Mouse (Mus musculus): ENCODE data around the gene Znhit3. TPM values are rescaled to one million over a fixed set of nuclear protein-coding genes. Genes with fewer than 3 reads are reported as not detected.
A peak's percentile ranks its signal among the peaks of the same experiment; 100 is the strongest.

Gene Znhit3
- polyA plus RNA-seq (2015; fragmentation: Nextera tagmentation; extraction: Ambion mirVana) = 61.0 and 62.6 TPM in 2 replicates

GRCm38 (mm10) chr11:84916053-84916702 lies at the start of gene Znhit3:
TSS of gene Znhit3 (minus strand) at chr11:84916366.
- Histone ChIP-seq H3K27ac (no peak within 1 kb of the TSS), H3K4me1 (peaks cover 11% of the 10 kb centered on the region), H3K4me2 (peak within 1 kb of the TSS; percentile 58), H3K4me3 (peak within 1 kb of the TSS; percentile 80), H3K9me3 (no peaks in the 10 kb centered on the region), H3K27me3 (no peaks in the 10 kb centered on the region), H3K36me3 (peaks cover 14% of the 10 kb centered on the region), H3K9ac (peak within 1 kb of the TSS; percentile 70)
- WGBS = 4% methylated on average over 34 of the region's 34 CpGs
- ATAC-seq (ENCODE audit: borderline replicate concordance, extremely low read depth, low FRiP score, low TSS enrichment) = peak; percentile 82; the same call in 1 of the 2 replicates

GRCm38 (mm10) chr11:84963556-84963955 lies 47.4 kb upstream of the Znhit3 start:
- Histone ChIP-seq H3K27me3 (peaks cover 13% of the 10 kb centered on the region), H3K4me3 (no peak overlapping the region), H3K36me3 (no peaks in the 10 kb centered on the region), H3K9me3 (no peaks in the 10 kb centered on the region), H3K4me1 (peaks cover 20% of the 10 kb centered on the region), H3K27ac (no peak overlapping the region), H3K9ac (no peak overlapping the region), H3K4me2 (no peak overlapping the region)
- no peak for ATAC-seq (ENCODE audit: borderline replicate concordance, extremely low read depth, low FRiP score, low TSS enrichment)
- 63% methylated on average over 3 of the region's 3 CpGs for WGBS

GRCm38 (mm10) chr11:84962536-84962935 lies 46.4 kb upstream of the Znhit3 start:
- H3K9ac ChIP-seq = no peak overlapping the region
- no peaks in the 10 kb centered on the region for H3K36me3 ChIP-seq
- H3K4me2 ChIP-seq = no peak overlapping the region
- no peak overlapping the region for H3K27ac ChIP-seq
- no peak overlapping the region for H3K4me3 ChIP-seq
- H3K9me3 ChIP-seq = no peaks in the 10 kb centered on the region
- WGBS = 76% methylated on average over 4 of the region's 4 CpGs
- ATAC-seq (ENCODE audit: borderline replicate concordance, extremely low read depth, low FRiP score, low TSS enrichment) = no peak
- peaks cover 25% of the 10 kb centered on the region for H3K4me1 ChIP-seq
- H3K27me3 ChIP-seq = peaks cover 23% of the 10 kb centered on the region

- no peak for ATAC-seq (ENCODE audit: borderline replicate concordance, extremely low read depth, low FRiP score, low TSS enrichment)
- WGBS = 87% methylated on average over 4 of the region's 4 CpGs
- H3K9me3 ChIP-seq = no peaks in the 10 kb centered on the region
- H3K4me3 ChIP-seq = no peak overlapping the region
- no peak overlapping the region for H3K4me2 ChIP-seq
- no peak overlapping the region for H3K27ac ChIP-seq
- H3K4me1 ChIP-seq = peaks cover 22% of the 10 kb centered on the region
- H3K27me3 ChIP-seq = peaks cover 33% of the 10 kb centered on the region
- no peak overlapping the region for H3K9ac ChIP-seq
- H3K36me3 ChIP-seq = no peaks in the 10 kb centered on the region
Observed at GRCm38 (mm10) chr11:84961571-84961970, 45.4 kb upstream of the Znhit3 start.

GRCm38 (mm10) chr11:84960780-84961179 lies 44.6 kb upstream of the Znhit3 start:
- Histone ChIP-seq H3K27ac (no peak overlapping the region), H3K9me3 (no peaks in the 10 kb centered on the region), H3K9ac (no peak overlapping the region), H3K4me3 (no peak overlapping the region), H3K36me3 (no peaks in the 10 kb centered on the region), H3K4me2 (no peak overlapping the region), H3K27me3 (peaks cover 40% of the 10 kb centered on the region), H3K4me1 (peaks cover 22% of the 10 kb centered on the region)
- ATAC-seq (ENCODE audit: borderline replicate concordance, extremely low read depth, low FRiP score, low TSS enrichment) = no peak
- WGBS = 66% methylated on average over 6 of the region's 6 CpGs

GRCm38 (mm10) chr11:84960291-84960690 lies 44.1 kb upstream of the Znhit3 start:
- H3K9ac ChIP-seq = no peak overlapping the region
- 31% methylated on average over 3 of the region's 3 CpGs for WGBS
- H3K4me1 ChIP-seq = peaks cover 22% of the 10 kb centered on the region
- no peak overlapping the region for H3K4me3 ChIP-seq
- H3K4me2 ChIP-seq = no peak overlapping the region
- no peak for ATAC-seq (ENCODE audit: borderline replicate concordance, extremely low read depth, low FRiP score, low TSS enrichment)
- H3K36me3 ChIP-seq = no peaks in the 10 kb centered on the region
- H3K27ac ChIP-seq = no peak overlapping the region
- H3K27me3 ChIP-seq = peaks cover 42% of the 10 kb centered on the region
- H3K9me3 ChIP-seq = no peaks in the 10 kb centered on the region

- Histone ChIP-seq H3K4me1 (peaks cover 22% of the 10 kb centered on the region), H3K4me2 (no peak overlapping the region), H3K4me3 (no peak overlapping the region), H3K9me3 (no peaks in the 10 kb centered on the region), H3K9ac (no peak overlapping the region), H3K36me3 (no peaks in the 10 kb centered on the region), H3K27me3 (peaks cover 42% of the 10 kb centered on the region), H3K27ac (no peak overlapping the region)
- ATAC-seq (ENCODE audit: borderline replicate concordance, extremely low read depth, low FRiP score, low TSS enrichment) = no peak
- 5% methylated on average over 9 of the region's 9 CpGs for WGBS
Observed at GRCm38 (mm10) chr11:84959701-84960181, 43.6 kb upstream of the Znhit3 start.

GRCm38 (mm10) chr11:84959181-84959580 lies 43.0 kb upstream of the Znhit3 start:
- Histone ChIP-seq H3K4me1 (peaks cover 22% of the 10 kb centered on the region), H3K9me3 (no peaks in the 10 kb centered on the region), H3K27ac (no peak overlapping the region), H3K4me3 (no peak overlapping the region), H3K4me2 (no peak overlapping the region), H3K27me3 (peaks cover 42% of the 10 kb centered on the region), H3K36me3 (no peaks in the 10 kb centered on the region), H3K9ac (no peak overlapping the region)
- WGBS = 44% methylated on average over 5 of the region's 5 CpGs
- no peak for ATAC-seq (ENCODE audit: borderline replicate concordance, extremely low read depth, low FRiP score, low TSS enrichment)

GRCm38 (mm10) chr11:84958271-84958630 lies 42.1 kb upstream of the Znhit3 start:
- H3K4me1 ChIP-seq = peaks cover 22% of the 10 kb centered on the region
- no peak overlapping the region for H3K9ac ChIP-seq
- WGBS = 6% methylated on average over 11 of the region's 11 CpGs
- H3K4me2 ChIP-seq = peak overlapping the region; percentile 47
- peak overlapping the region; percentile 13; the same call in 1 of the 2 replicates for H3K4me3 ChIP-seq
- no peaks in the 10 kb centered on the region for H3K9me3 ChIP-seq
- no peak for ATAC-seq (ENCODE audit: borderline replicate concordance, extremely low read depth, low FRiP score, low TSS enrichment)
- H3K36me3 ChIP-seq = no peaks in the 10 kb centered on the region
- peaks cover 42% of the 10 kb centered on the region for H3K27me3 ChIP-seq
- no peak overlapping the region for H3K27ac ChIP-seq

GRCm38 (mm10) chr11:84957591-84958270 lies 41.6 kb upstream of the Znhit3 start, which contains the start of gene Car4:
TSS of gene Car4 (plus strand) at chr11:84957786.
- Histone ChIP-seq H3K9ac (no peak within 1 kb of the TSS), H3K27ac (no peak within 1 kb of the TSS), H3K9me3 (no peaks in the 10 kb centered on the region), H3K4me3 (peak within 1 kb of the TSS; percentile 13), H3K4me2 (peak within 1 kb of the TSS; percentile 47), H3K36me3 (no peaks in the 10 kb centered on the region), H3K27me3 (peaks cover 42% of the 10 kb centered on the region), H3K4me1 (peaks cover 22% of the 10 kb centered on the region)
- under 1% methylated on average over 49 of the region's 49 CpGs for WGBS
- ATAC-seq (ENCODE audit: borderline replicate concordance, extremely low read depth, low FRiP score, low TSS enrichment) = no peak

- H3K4me2 ChIP-seq = peak overlapping the region; percentile 47
- WGBS = 6% methylated on average over 15 of the region's 15 CpGs
- H3K36me3 ChIP-seq = no peaks in the 10 kb centered on the region
- no peak overlapping the region for H3K27ac ChIP-seq
- no peaks in the 10 kb centered on the region for H3K9me3 ChIP-seq
- no peak for ATAC-seq (ENCODE audit: borderline replicate concordance, extremely low read depth, low FRiP score, low TSS enrichment)
- H3K4me1 ChIP-seq = peaks cover 22% of the 10 kb centered on the region
- H3K4me3 ChIP-seq = no peak overlapping the region
- peaks cover 42% of the 10 kb centered on the region for H3K27me3 ChIP-seq
- no peak overlapping the region for H3K9ac ChIP-seq
Observed at GRCm38 (mm10) chr11:84957171-84957570, 41.0 kb upstream of the Znhit3 start.

- H3K9ac ChIP-seq = no peak overlapping the region
- H3K27ac ChIP-seq = no peak overlapping the region
- peaks cover 22% of the 10 kb centered on the region for H3K4me1 ChIP-seq
- H3K36me3 ChIP-seq = no peaks in the 10 kb centered on the region
- no peak for ATAC-seq (ENCODE audit: borderline replicate concordance, extremely low read depth, low FRiP score, low TSS enrichment)
- H3K9me3 ChIP-seq = no peaks in the 10 kb centered on the region
- WGBS = 27% methylated on average over 5 of the region's 5 CpGs
- no peak overlapping the region for H3K4me2 ChIP-seq
- peaks cover 42% of the 10 kb centered on the region for H3K27me3 ChIP-seq
- no peak overlapping the region for H3K4me3 ChIP-seq
Observed at GRCm38 (mm10) chr11:84956400-84956799, 40.2 kb upstream of the Znhit3 start.

All from lung, embryonic 15.5 days (tissue).